Mouse (Mus musculus): ENCODE results near the gene Rft1.
"Not testable (repeated sequence)": the region's sequence is repeated elsewhere in the genome, so short reads cannot be mapped to it uniquely, and the experiment has no call there.

The Rft1 gene

GRCm38 (mm10) chr14:30671986-30672312 is 17.8 kb downstream of the Rft1 start:
- peak in 1 of 2 experiments; percentile 95 for DNase-seq (ENCODE audit: low spot score in 2 of 2)

DNA sequence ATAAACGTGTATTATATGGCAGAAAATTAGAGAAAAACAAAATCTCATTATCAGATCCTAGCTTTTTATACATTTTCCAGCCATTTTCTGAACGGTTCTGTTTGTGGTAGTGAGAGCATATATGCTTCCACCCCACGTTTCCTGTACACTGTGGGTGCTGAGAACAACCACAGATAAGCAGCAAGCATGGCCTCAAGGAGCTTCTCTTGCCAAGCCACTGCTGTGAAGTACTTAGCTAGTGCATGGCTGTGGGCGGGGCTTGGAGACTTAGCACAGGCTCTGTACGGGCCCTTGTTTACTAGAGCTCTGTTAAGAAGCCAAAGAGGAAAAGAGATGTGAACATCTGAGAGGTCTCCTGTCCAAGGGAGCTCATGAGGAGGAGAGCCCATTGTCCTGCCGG is 20.8 kb downstream of the Rft1 start:
- no peak for DNase-seq (ENCODE audit: low spot score in 2 of 2)

- no peak for DNase-seq (ENCODE audit: low spot score in 2 of 2)
These were observed 28.0 kb downstream of the Rft1 start for GRCm38 (mm10) chr14:30682131-30682530.

DNA sequence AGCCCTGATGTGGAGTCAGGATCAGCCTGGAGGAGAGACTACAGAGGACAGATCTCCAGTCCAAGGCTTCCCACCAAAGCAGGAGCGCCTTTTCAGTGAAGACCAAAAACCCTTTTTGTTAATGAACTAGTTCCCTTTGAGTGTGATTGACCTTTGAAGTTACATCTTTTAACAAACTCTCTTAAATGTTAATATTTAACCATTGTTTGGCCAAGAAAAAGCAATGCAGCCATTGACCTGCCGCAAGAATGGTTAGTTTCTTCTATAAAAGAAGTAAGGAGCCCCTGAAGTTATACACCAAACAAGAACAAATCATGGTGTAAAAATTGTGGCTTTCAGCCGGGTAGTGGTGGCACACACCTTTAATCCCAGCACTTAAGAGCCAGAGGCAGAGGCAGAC is 36.5 kb downstream of the Rft1 start:
- DNase-seq (ENCODE audit: low spot score in 2 of 2): no peak

GRCm38 (mm10) chr14:30692439-30692838 is 38.3 kb downstream of the Rft1 start:
- DNase-seq (ENCODE audit: low spot score in 2 of 2): no peak

- DNase-seq (ENCODE audit: low spot score in 2 of 2): peak in 1 of 2 experiments; percentile 44
These were observed 40.6 kb downstream of the Rft1 start for GRCm38 (mm10) chr14:30694786-30695185.

- DNase-seq (ENCODE audit: low spot score in 2 of 2): peak in 1 of 2 experiments; percentile 83
These were observed 41.4 kb downstream of the Rft1 start for GRCm38 (mm10) chr14:30695609-30696008.

GRCm38 (mm10) chr14:30697407-30698052 is 43.4 kb downstream of the Rft1 start:
- DNase-seq (ENCODE audit: low spot score in 2 of 2): peak in 1 of 2 experiments; percentile 40

- DNase-seq (ENCODE audit: low spot score in 2 of 2): peak in 1 of 2 experiments; percentile 56
These were observed 45.5 kb downstream of the Rft1 start for GRCm38 (mm10) chr14:30699656-30700055.

DNA sequence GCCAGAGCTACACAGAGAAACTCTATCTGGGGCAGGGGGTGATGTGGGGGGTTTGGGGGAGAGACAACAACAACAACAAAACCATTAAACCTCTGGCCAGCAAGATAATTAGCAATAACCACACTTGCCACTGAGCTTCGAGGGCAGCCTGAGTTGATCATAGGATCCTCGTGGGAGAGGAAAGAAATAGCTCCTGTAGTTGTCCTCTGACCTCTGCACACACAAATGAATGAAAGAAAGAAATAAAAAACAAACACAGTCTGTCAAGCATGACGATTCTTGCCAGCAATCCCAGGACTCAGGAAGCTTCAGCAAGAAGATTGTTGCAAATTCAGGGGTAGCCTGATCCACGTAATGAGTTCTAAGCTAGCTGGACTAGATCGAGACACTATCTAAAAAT is 48.4 kb downstream of the Rft1 start:
- DNase-seq (ENCODE audit: low spot score in 2 of 2): no peak

GRCm38 (mm10) chr14:30703079-30703478 is 48.9 kb downstream of the Rft1 start:
- DNase-seq (ENCODE audit: low spot score in 2 of 2): no peak

DNA sequence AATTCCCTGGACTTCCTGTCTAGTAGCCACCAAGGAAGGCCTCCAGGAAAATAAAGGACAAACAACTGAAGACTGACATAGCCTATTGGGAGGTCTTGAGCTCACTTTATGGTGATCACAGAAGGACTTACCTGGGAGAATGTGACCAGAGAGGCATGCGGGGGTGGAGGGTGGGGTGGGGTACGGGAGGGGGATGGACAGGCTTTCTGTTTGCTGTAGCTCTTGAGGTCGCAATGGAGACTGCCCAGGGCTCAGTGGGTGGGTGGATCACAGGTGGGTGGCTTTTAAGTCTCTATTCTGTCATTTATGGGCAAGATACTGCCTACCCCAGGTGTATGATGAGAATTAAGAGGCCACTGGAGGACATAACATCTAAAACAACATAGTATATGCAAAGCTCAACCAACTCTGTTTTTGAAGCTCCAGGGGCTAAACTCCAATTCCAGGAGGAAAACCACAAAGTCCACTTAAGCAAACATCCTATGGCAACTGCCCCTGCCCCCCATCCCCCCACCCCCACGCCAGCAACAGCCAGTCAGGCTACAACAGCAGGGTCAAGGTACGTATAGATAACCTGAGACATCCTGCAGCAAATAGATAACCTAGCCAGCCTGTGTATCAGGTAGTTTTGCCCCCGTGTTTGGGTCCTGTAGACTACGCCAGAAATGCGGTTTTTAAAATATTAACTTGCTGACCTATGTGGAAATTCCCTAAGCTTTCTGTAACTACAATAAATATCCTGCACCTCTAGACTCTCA is 50.1 kb downstream of the Rft1 start:
- DNase-seq (ENCODE audit: low spot score in 2 of 2): no peak

DNA sequence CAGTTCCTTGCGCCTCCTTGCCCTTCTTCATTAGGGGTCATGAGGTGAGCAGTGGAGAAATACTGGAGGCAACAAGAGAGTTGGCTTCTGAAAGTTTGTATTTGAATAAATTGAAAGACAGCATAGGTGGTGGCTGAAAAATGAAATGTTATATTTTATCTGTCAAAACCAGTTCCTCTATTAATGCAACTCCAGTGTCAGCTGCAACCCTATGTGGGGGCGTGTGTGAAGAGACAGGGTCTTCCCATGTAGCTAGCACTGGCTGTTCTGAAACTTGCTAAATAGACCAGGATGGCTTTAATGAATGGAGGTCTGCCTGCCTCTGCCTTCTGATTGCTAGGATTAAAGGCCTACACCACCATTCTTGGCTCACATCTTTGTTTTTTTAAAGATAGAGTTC is 57.7 kb downstream of the Rft1 start:
- no peak for DNase-seq (ENCODE audit: low spot score in 2 of 2)

DNA sequence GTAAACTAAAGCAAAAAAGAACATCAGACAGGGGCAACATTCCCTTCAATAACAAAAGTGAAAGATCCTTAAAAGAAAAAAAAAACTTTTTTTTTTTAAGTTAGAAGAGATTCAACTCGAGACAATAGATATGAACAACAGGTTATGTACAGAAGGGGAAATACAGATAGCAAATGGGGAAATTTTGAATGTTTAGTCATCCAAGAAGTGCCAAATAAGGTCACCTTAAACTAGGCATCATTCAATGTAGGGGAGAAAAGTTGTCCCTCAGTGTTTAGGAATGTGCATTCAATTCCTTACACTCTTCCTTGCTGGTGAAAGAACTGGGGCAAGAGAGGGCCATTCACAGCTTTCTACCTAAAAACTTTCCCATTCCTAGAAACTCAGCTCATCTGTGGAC is 59.6 kb downstream of the Rft1 start:
- DNase-seq (ENCODE audit: low spot score in 2 of 2): no peak

GRCm38 (mm10) chr14:30714799-30715617 is 60.8 kb downstream of the Rft1 start, which contains the start of gene Sfmbt1:
Gene Sfmbt1, plus strand, starts transcription at chr14:30714849.
- no peak for DNase-seq (ENCODE audit: low spot score in 2 of 2)

GRCm38 (mm10) chr14:30715618-30716050 is 61.5 kb downstream of the Rft1 start:
- peak; percentile 65 to 68 for DNase-seq (ENCODE audit: low spot score in 2 of 2)

DNA sequence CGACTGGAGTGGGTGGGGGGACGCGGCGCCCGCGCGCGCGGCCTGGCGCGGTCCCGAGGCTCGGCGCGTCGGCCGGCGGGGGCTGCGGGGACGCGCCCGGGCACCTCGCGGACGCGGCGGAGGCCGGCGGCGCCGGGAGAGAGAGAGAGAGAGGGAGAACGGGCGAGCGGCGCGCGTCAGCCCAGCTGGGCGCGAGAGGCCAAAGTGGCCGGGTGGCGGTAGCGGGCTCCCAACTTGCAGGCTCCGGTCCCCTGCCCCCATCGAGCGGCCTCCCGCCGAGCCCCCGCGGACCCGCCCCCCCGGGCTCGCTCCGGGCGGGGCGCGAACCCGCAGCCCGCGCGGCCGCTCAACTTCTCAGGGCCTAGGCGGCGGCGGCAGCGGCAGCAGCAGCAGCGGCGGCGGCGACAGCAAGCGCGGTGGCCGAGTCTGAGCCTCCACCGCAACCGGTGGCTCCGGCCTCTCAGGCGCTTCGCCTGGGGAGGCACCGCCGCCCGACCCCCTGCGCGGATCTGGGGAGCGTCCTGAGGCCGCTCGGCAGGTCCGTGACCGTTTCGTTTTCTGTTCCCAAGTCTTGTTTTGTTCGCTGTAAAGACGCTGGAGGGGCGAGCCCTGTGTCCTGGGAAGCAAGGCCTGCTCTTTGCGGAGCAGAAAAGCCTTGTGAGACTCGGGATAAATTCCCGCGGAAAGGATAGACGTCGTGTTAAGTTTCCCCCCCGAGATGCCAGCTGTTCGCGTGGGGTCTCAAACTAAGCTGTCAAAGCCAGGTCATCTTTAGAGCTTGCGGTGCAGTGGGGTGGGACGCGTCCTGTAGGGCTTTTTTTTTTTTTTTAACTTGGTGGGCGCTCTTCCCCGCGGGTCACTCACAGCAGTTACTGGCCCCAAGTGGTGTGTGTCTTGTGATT is 62.1 kb downstream of the Rft1 start:
- DNase-seq (ENCODE audit: low spot score in 2 of 2): peak in 1 of 2 experiments; percentile 35

- no peak for DNase-seq (ENCODE audit: low spot score in 2 of 2)
These were observed 62.8 kb downstream of the Rft1 start for GRCm38 (mm10) chr14:30716953-30717285.

- not testable (repeated sequence) for DNase-seq (ENCODE audit: low spot score in 2 of 2)
These were observed 64.5 kb downstream of the Rft1 start for GRCm38 (mm10) chr14:30718696-30719095.

DNA sequence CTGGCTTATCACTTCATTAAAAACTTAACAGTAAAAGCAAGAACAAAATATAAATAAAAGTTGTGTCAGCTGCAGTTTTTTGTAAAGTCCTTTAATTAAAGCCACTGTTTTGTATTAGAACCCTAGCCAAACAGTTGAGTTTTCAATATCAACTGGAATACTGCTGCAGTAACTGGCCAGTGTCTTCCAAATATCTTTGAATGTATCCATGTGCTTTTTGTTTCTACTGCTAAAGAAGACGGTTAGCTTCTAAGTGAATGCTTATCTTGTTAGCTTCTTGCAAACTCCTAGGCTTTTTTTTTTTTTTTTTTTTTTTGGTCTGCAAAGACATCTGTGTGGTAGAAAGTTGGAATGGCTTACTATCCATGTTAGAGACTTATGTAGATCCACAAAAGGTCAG is 65.4 kb downstream of the Rft1 start:
- DNase-seq (ENCODE audit: low spot score in 2 of 2): no peak

DNA sequence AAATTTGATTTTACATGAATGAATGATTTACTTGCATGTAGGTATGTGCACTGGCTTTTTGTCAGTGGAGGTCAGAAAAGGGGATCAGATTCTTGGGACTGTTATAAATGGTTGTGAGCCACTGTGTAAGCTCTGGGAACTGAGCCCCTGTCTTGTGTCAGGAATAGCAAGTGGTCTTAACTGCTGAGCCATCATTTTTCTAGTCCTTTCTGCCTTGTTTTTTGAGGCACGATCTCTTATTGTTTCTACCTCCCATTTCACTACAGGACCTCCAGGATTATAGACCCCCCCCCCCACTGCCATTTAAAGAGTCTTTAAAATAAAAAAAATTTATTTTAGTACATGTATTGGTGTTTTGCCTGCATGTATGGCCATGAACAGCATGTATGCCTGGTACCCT is 67.7 kb downstream of the Rft1 start:
- no peak for DNase-seq (ENCODE audit: low spot score in 2 of 2)

DNA sequence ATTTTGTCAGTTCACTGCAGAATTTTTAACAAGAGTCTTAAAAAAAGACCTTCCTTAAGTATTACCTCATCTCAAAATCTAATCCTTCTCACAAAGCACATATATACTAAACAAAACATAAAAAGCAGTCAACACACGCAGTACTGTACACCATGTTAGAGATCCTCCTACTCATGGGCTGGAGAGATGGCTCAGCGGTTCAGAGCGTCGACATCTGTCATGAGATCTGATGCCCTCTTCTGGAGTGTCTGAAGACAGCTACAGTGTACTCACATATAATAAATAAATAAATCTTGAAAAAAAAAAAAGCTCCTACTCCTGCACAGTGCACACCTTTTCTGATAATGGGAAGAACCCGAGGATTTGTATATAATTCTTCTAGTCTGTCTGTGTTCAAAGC is 68.2 kb downstream of the Rft1 start:
- no peak for DNase-seq (ENCODE audit: low spot score in 2 of 2)

Measured in left cerebral cortex, adult 9 months (tissue).